ENCODE assay signal across 7 mouse cellular contexts in genomic region chr11:35120894-35121610, GRCm38 (mm10). TPM values are rescaled to one million over a fixed set of nuclear protein-coding genes. Genes with fewer than 3 reads are reported as not detected.
A peak's percentile ranks its signal among the peaks of the same experiment; 100 is the strongest.
DNase-seq lines count a peak whose midpoint lies in the region; ATAC-seq and TF ChIP-seq lines count a peak whose summit lies in the region.

Gene Slit3 (plus strand): TSS chr11:35121224.

- DNase-seq in adrenal gland, postnatal 25 days = peak; percentile 74
- peak; percentile 55 to 58 for DNase-seq in cerebellum, postnatal 36 days
- DNase-seq in gastrocnemius, postnatal 36 days = peak; percentile 52 to 63
- peak; percentile 72 for DNase-seq in hindlimb bud, embryonic 11.5 days (ENCODE audit: extremely low spot score, low read depth, low spot score)
- peak; percentile 24 for DNase-seq in left cerebral cortex, postnatal 4 days

- peak within 1 kb of the TSS; percentile 63 for H3K4me3 ChIP-seq in midbrain, embryonic 12.5 days
- peak within 1 kb of the TSS; percentile 78 for H3K4me3 ChIP-seq in testis, adult 2 months (ENCODE audit: control insufficient read depth, low read depth, low read length)

- peaks cover 95% of the 10 kb centered on the region for H3K27me3 ChIP-seq in midbrain, embryonic 12.5 days
- no peaks in the 10 kb centered on the region; the same call in none of the 2 replicates for H3K27me3 ChIP-seq in testis, adult 2 months (ENCODE audit: control insufficient read depth, insufficient read depth, low read length)

- no peak for TF ChIP-seq POLR2A in testis, adult 2 months (IDR thresholded peaks at IDR 0.05; ENCODE audit: control insufficient read depth, low read depth, low read length)

- under 1% methylated on average over 73 of the region's 75 CpGs for WGBS in midbrain, embryonic 12.5 days

- no peak for TF ChIP-seq CTCF in testis, adult 2 months (IDR thresholded peaks at IDR 0.05; ENCODE audit: control insufficient read depth, insufficient read depth, insufficient replicate concordance, low read depth, low read length)

- H3K9ac ChIP-seq in midbrain, embryonic 12.5 days (replicated peaks) = peak within 1 kb of the TSS; percentile 61

- ATAC-seq in midbrain, embryonic 12.5 days (ENCODE audit: low FRiP score, low read depth) = peak; percentile 78

- intact Hi-C loops in gastrocnemius, postnatal 36 days (cut with DNase I) = loop anchor here (10.0 kb wide), 1 partner anchor 544 kb away; no protein-coding TSS in a partner anchor
- intact Hi-C loops in left cerebral cortex, postnatal 4 days (cut with DNase I) = no loop called here

- no peaks in the 10 kb centered on the region for H3K36me3 ChIP-seq in midbrain, embryonic 12.5 days
- H3K36me3 ChIP-seq in testis, adult 2 months (ENCODE audit: control insufficient read depth, insufficient read depth, low read length) = no peaks in the 10 kb centered on the region

- no peaks in the 10 kb centered on the region for H3K9me3 ChIP-seq in midbrain, embryonic 12.5 days

- H3K4me2 ChIP-seq in midbrain, embryonic 12.5 days (replicated peaks) = peak within 1 kb of the TSS; percentile 96

- H3K27ac ChIP-seq in midbrain, embryonic 12.5 days (replicated peaks) = no peak within 1 kb of the TSS
- H3K27ac ChIP-seq in testis, adult 2 months (ENCODE audit: control insufficient read depth, insufficient read depth, low read depth, low read length) = no peak within 1 kb of the TSS; the same call in 1 of the 2 replicates

- H3K4me1 ChIP-seq in midbrain, embryonic 12.5 days = peaks cover 14% of the 10 kb centered on the region
- H3K4me1 ChIP-seq in testis, adult 2 months (ENCODE audit: control insufficient read depth, insufficient read depth, low read length) = no peaks in the 10 kb centered on the region; the same call in none of the 2 replicates

RNA-seq across cellular contexts. Expression of gene Slit3, which starts in this region (rescaled TPM):
- total RNA-seq in adrenal gland, postnatal 25 days (2021) = 39.1 and 40.6 TPM in 2 replicates
- 1 to 10 TPM; 9.3 to 9.8 TPM for total RNA-seq in gastrocnemius, postnatal 36 days (2021)
- total RNA-seq in left cerebral cortex, postnatal 4 days (2021) = 10 to 100 TPM; 21.2 to 29.1 TPM
- 11.2 and 16.2 TPM in 2 replicates for polyA plus RNA-seq in midbrain, embryonic 12.5 days (2016; fragmentation: Nextera tagmentation; extraction: Ambion mirVana)
- 8.4 and 9.7 TPM in 2 replicates for polyA plus RNA-seq in testis, adult 2 months (2012; rRNA removed)

Comparison
In these comparisons a context has a peak if more than half of its experiments do, and no peak if none do; other contexts are left out.
1. DNase-seq: peak in every context shown above with its lines; median percentile 74 in adrenal gland, postnatal 25 days; 72 in hindlimb bud, embryonic 11.5 days; 58 in gastrocnemius, postnatal 36 days; 56 in cerebellum, postnatal 36 days; 24 in left cerebral cortex, postnatal 4 days.